Mouse (Mus musculus) thymus, adult 2 months (tissue): ENCODE measurements around the gene Carnmt1. TPM values are rescaled to one million over a fixed set of nuclear protein-coding genes. Genes with fewer than 3 reads are reported as not detected.
A peak's percentile ranks its signal among the peaks of the same experiment; 100 is the strongest.

ENCODE experiments used
- DNase-seq: peaks from one replicate; pipeline ENCODE4 v3.0.0; 2021
- H3K27ac ChIP-seq: fragments of 200-500 bp; 2 replicates; pipeline ENCODE4 v1.5.1; 2012; ENCODE audit warnings: low read length, control low read depth; ENCODE audit not compliant: control insufficient read depth, insufficient read depth
- H3K27me3 ChIP-seq: fragments of 200-500 bp; 2 replicates; pipeline ENCODE4 v1.6.1; 2012; ENCODE audit warnings: mild to moderate bottlenecking, low read length, moderate library complexity, mixed read lengths; ENCODE audit not compliant: control insufficient read depth, insufficient read depth
- H3K36me3 ChIP-seq: fragments of 200-500 bp; 2 replicates; pipeline ENCODE4 v1.6.1; 2012; ENCODE audit warnings: mild to moderate bottlenecking, low read length, moderate library complexity; ENCODE audit not compliant: control insufficient read depth, insufficient read depth
- H3K4me1 ChIP-seq: fragments of 200-500 bp; replicated peaks from 2 replicates; pipeline ENCODE4 v1.6.1; 2012; ENCODE audit warnings: low read length; ENCODE audit not compliant: control insufficient read depth, insufficient read depth
- H3K4me3 ChIP-seq: fragments of 200-500 bp; 2 replicates; pipeline ENCODE4 v1.5.1; 2012; ENCODE audit warnings: mild to moderate bottlenecking, low read length, control low read depth, moderate library complexity; ENCODE audit not compliant: control insufficient read depth, insufficient read depth
- CTCF ChIP-seq: fragments of 200-500 bp; IDR thresholded peaks from 2 replicates; pipeline ENCODE4 v1.5.1; 2012; ENCODE audit warnings: mild to moderate bottlenecking, control low read depth, low read length, moderate library complexity, borderline replicate concordance; ENCODE audit not compliant: control insufficient read depth, poor library complexity, insufficient read depth; ENCODE audit errors: extremely low read depth
- POLR2A ChIP-seq: fragments of 200-500 bp; IDR thresholded peaks from 2 replicates; pipeline ENCODE4 v1.6.1; 2012; ENCODE audit warnings: mild to moderate bottlenecking, low read length, control low read depth, moderate library complexity; ENCODE audit not compliant: control insufficient read depth, poor library complexity, insufficient read depth; ENCODE audit errors: extremely low read depth
- WGBS: fragments of 180-500 bp; shearing (Covaris S2); methylation state at CpG from one replicate; pipeline ENCODE4 v1.1.7; 2018; 5-methylcytosine and 5-hydroxymethylcytosine counted together
- polyA plus RNA-seq: library from polyadenylated mRNA; depleted of rRNA; stranded (reverse); fragments of >200 nt; gene quantifications from 2 replicates; pipeline ENCODE4 v1.2.3, GENCODE M21; 2012; rRNA removed

Gene Carnmt1
- 6.6 and 11.7 TPM in 2 replicates for polyA plus RNA-seq

- Histone ChIP-seq H3K27me3 (no peaks in the 10 kb centered on the region), H3K27ac (no peak within 1 kb of the TSS), H3K36me3 (no peaks in the 10 kb centered on the region), H3K4me3 (peak within 1 kb of the TSS; percentile 75), H3K4me1 (0 out of 2 replicates have a peak, but pooled peaks cover 2% of the 10 kb centered on the region)
- TF ChIP-seq POLR2A (0 out of 2 replicates have a peak, but pooled peaks have one; percentile 49), CTCF (0 out of 2 replicates have a peak, but pooled peaks have one; percentile 50)
- under 1% methylated on average over 49 of the region's 58 CpGs for WGBS
- peak; percentile 99 for DNase-seq
Measured at GRCm38 (mm10) chr19:18670608-18671007, at the start of gene Carnmt1. Carnmt1 (plus strand) TSS chr19:18670764.

DNA sequence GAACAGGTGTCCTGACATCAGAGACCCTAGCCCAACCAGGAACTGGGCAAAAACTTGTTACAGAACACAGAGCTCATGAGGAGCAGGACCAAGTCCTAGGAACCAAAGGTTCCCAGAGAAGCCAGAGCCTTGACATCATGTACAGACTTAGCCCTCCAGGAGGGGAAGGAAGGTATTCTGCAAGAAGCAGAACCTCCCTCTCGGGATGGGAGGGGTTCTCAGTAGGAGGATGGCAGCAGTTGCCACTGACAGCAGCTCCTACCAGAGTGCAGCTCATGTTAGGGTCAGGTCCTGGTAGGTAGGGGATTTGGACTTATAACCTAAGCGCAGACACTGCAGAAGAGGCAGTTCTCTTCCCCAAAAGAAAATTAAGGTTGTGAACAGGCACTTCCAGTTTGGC, 46.7 kb upstream of the Carnmt1 start:
- Histone ChIP-seq H3K4me1 (peaks cover 15% of the 10 kb centered on the region), H3K27me3 (no peaks in the 10 kb centered on the region), H3K4me3 (no peak overlapping the region), H3K36me3 (no peaks in the 10 kb centered on the region), H3K27ac (no peak overlapping the region)
- TF ChIP-seq CTCF: no peak
- TF ChIP-seq POLR2A: no peak
- WGBS: 65% methylated on average over 2 of the region's 2 CpGs
- DNase-seq: no peak

- DNase-seq: no peak
- Histone ChIP-seq H3K27me3 (no peaks in the 10 kb centered on the region), H3K27ac (no peak overlapping the region), H3K4me1 (0 out of 2 replicates have a peak, but pooled peaks cover 5% of the 10 kb centered on the region), H3K36me3 (no peaks in the 10 kb centered on the region), H3K4me3 (no peak overlapping the region)
- no peak for TF ChIP-seq POLR2A
- TF ChIP-seq CTCF: no peak
- WGBS: 37% methylated on average over 1 of the region's 1 CpGs
Measured at GRCm38 (mm10) chr19:18629589-18629988, 41.0 kb upstream of the Carnmt1 start.

GRCm38 (mm10) chr19:18630221-18631119, 40.1 kb upstream of the Carnmt1 start:
- Histone ChIP-seq H3K27ac (no peak overlapping the region), H3K4me1 (0 out of 2 replicates have a peak, but pooled peaks cover 5% of the 10 kb centered on the region), H3K4me3 (peak overlapping the region; percentile 17; the same call in 1 of the 2 replicates), H3K27me3 (no peaks in the 10 kb centered on the region), H3K36me3 (no peaks in the 10 kb centered on the region)
- 15% methylated on average over 17 of the region's 17 CpGs for WGBS
- TF ChIP-seq POLR2A (no peak), CTCF (no peak)
- DNase-seq: peak; percentile 23

DNA sequence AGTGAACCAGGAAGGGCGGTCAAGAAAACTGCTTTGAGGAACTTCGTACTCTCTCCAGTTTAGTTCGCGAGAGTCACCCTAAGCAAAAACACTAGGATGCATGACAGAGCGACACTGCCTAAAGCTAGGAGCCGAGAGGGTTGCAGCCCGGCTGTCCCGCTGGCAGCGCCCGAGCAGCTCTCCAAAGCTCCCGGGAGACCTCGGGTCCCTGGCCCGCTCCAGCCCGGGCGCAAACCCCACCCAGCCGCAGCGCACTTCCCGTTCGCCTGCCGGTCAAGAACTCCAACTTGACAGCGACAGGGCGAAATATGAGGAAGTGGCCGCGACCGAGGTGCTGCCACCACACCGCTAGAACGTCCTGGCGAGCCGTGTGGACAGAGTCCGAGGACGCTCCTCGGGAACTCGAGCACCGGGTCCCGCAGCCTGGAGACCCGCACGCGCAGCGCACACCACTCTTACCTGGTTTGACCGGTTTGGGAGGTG, 39.4 kb upstream of the Carnmt1 start:
- TF ChIP-seq POLR2A (no peak), CTCF (no peak)
- H3K36me3 ChIP-seq: no peaks in the 10 kb centered on the region
- DNase-seq: peak; percentile 55
- H3K4me1 ChIP-seq: 0 out of 2 replicates have a peak, but pooled peaks cover 5% of the 10 kb centered on the region
- H3K27me3 ChIP-seq: no peaks in the 10 kb centered on the region
- 1% methylated on average over 40 of the region's 40 CpGs for WGBS
- no peak overlapping the region for H3K27ac ChIP-seq
- H3K4me3 ChIP-seq: peak overlapping the region; percentile 96

DNA sequence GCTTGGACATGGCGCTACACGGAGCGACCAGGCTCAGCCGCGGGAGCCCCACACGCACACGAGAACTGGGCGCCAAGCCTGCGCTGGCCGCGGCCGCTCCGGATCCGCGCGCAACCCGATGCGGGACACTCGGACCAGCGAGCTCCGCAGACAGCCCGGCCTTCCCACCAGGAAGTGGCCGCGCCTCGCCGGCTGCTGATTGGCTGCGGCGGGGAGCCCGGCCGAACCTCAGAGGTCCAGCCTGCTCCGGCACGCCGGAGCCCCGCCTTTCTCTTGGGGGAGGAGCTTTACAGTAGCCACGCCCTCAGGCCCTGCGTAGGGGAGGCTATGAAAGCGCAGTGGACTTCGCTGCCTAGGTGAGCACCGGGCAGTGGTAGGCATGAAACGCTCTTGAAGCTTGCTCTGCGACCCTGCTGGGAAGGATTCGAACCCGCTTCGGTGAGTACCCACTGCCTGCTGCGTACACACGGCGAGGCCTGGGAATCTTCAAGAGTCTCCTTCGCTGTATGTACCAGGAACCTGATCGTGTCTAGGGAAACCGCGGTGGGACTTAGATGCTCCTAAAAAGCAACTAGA, 38.8 kb upstream of the Carnmt1 start, which contains the start of the genes Ostf1 and Nmrk1:
Ostf1 (minus strand) TSS at position 180 of the 576 bp plus-strand sequence.
Nmrk1 (plus strand) TSS at position 307 of the 576 bp plus-strand sequence.
- 0 out of 2 replicates have a peak, but pooled peaks have one; percentile 17 for TF ChIP-seq CTCF
- TF ChIP-seq POLR2A: peak; percentile 70
- peak; percentile 97 for DNase-seq
- Histone ChIP-seq H3K36me3 (no peaks in the 10 kb centered on the region), H3K4me1 (0 out of 2 replicates have a peak, but pooled peaks cover 5% of the 10 kb centered on the region), H3K27me3 (no peaks in the 10 kb centered on the region), H3K4me3 (peak within 1 kb of the TSS; percentile 96), H3K27ac (no peak within 1 kb of the TSS)
- WGBS: 1% methylated on average over 51 of the region's 51 CpGs
